Mouse (Mus musculus): ENCODE measurements around the gene Nhp2.

DNA sequence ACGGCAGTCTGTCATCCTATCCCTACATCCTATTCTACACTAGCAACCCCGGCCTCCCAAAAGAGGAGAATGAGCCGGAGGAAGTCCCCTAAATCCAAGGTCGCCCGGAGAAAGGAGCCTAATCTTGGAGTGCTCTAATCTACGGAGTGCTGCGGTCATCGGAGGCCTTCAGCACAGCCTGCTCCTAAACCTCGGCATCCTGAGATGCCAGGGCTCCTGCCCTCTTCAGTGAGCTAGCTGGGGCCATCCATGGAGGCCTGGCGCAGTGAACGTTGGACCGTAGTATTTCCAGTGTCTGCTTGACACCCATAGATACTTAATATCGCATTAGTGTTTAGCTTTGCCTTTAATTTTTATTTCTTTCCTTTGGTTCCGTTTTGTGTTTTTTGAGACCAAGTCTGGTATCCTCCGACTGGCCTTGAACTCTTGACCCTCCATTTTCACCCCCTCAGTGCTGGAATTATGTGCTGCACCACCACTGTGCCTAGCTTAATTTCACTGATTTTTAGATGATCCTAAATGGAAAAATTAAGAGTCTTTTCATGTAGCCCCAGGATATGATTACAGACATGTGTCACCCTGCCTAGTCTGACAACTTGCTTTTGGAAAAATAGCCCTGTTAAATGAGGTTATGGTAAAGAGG lies 12.3 kb upstream of the Nhp2 start:
- TF ChIP-seq CTCF (IDR thresholded peaks at IDR 0.05; ENCODE audit: extremely low read depth, insufficient read depth, insufficient read length, insufficient replicate concordance) (no peak), POLR2A (IDR thresholded peaks at IDR 0.05; ENCODE audit: low read depth, low read length) (no peak)

Data from spleen, adult 2 months (tissue).